Mouse (Mus musculus) lung, postnatal 4 days (tissue): ENCODE results near the gene Gm49373.

Experiments
- DNase-seq, 2 experiments: peaks; one replicate each; pipeline ENCODE4 v3.0.0; 2021

The Gm49373 gene

DNA sequence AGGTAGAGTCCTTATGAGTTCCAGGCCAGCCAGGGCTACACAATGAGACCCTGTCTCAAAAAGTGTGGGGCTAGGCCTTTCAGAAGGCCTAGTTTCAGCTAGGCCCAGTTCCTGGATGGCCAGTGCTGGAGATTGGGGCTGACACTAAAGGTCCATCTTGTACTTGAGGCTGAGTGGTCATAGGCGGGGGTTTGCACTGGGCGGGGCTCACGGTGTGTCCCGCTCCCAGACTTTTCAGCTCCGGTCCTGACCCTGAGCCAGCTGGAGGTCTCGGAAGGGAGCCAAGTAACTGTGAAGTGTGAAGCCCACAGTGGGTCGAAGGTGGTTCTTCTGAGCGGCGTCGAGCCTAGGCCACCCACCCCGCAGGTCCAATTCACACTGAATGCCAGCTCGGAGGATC, 46.0 kb downstream of the Gm49373 start:
- DNase-seq = peak in 1 of 2 experiments; percentile 44

DNA sequence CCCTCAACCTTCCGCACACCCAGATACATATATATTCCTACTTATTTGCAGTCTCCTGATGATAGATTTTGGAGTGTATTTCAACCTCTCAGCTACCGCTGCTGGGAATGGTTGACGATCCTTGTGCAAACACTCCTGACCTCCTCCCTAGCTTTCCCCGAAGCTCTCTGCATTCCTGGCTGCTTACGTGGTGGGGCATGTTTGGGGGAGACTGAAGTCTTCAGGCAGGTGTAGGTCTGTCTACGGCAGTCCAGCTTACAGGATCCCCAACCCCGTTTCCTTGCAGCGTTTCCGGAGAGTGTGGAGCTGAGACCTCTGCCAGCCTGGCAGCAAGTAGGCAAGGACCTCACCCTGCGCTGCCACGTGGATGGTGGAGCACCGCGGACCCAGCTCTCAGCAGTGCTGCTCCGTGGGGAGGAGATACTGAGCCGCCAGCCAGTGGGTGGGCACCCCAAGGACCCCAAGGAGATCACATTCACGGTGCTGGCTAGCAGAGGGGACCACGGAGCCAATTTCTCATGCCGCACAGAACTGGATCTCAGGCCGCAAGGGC, 47.6 kb downstream of the Gm49373 start:
- DNase-seq = peak; percentile 74 to 85

DNA sequence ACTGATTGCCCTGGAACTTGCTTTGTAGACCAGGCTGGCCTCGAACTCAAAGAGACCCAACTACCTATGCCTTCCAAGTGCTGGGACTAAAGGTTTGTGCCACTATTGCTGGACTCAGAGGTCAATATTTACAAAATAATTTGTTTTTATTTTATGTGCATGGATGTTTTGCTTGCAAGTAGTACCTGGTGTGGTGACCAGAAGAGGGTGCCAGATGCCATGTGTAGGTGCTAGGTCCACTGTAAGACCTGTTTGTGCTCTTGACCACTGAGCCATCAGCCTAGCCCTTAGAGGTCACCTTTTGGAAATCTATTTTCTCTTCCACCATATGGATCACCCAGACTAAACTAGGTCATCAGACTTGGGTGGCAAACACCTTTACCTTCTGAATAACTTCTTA, 50.2 kb downstream of the Gm49373 start:
- no peak for DNase-seq

DNA sequence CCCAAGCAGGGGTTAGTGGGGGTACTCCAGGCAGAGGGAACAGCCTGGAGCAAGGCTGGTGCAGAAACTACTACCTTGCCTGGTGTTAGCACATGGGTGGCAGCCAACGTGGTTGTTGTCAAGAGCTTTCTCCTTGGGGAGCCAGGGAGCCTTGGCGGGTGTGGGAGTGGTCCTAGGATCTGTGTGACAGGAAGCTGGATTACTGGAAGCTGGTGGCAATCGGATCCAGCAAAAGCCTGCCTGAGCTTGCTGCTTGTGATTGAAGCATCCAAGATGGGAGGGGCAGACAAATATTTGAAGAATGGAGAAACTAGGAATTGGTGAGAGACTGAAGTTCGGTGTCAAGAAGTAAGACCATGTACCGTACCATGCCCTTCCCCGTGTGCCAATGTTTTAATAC, 50.6 kb downstream of the Gm49373 start:
- DNase-seq = peak in 1 of 2 experiments; percentile 71

DNA sequence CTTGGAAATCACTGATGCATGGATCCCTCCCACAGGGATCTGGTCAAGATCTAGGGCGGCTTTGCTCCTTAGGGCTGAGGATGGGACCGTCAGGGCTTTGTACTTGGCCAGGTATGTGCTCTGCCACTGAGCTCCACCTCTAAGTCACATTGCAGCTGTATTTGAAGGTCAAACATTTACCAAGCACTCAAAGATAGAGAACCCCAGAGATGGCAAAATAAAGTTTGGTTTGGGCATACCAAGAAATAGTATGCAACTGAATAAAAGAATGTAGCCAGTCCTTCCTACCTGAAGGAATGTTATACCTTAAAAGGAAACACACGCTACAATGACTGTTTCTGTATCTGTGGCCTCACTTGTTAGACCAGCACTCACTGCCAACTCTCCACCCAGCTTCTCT, 51.5 kb downstream of the Gm49373 start:
- no peak for DNase-seq

DNA sequence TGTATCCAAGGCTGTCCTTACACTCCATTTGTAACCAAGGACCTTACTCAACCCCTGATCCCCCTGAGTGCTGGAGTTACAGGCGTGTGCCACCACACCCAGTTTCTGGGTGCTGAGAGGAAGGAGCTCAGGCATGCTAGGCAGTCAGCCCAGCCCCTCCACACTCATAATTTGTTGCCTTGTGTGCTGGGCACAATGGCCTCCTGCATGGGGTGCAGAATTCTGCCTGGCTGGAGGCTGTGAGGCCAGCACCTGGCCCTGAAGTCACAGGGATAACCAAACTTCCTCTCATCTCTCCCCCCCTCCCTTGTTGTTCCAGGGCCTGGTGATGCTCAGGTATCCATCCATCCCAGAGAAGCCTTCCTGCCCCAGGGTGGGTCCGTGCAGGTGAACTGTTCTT, 54.3 kb downstream of the Gm49373 start:
- peak in 1 of 2 experiments; percentile 42 for DNase-seq

DNA sequence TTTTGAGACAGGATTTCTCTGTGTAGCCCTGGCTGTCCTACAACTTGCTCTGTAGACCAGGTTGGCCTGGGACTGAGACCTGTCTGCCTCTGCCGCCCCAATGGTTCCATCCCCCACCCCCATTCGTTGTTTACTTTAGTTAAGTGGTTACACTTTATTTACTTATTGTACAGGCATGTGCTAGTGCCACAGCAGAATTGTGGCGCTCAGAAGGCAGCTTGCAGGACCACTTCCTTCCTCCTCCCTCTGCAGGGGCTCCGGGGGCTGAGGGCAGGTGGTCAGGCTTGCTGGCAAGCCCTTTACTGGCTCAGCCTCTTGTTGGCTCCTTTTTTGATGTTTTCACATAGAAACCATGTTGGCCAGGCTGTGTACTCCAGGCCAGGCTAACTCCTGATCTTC, 55.7 kb downstream of the Gm49373 start:
- DNase-seq = peak in 1 of 2 experiments; percentile 38

DNA sequence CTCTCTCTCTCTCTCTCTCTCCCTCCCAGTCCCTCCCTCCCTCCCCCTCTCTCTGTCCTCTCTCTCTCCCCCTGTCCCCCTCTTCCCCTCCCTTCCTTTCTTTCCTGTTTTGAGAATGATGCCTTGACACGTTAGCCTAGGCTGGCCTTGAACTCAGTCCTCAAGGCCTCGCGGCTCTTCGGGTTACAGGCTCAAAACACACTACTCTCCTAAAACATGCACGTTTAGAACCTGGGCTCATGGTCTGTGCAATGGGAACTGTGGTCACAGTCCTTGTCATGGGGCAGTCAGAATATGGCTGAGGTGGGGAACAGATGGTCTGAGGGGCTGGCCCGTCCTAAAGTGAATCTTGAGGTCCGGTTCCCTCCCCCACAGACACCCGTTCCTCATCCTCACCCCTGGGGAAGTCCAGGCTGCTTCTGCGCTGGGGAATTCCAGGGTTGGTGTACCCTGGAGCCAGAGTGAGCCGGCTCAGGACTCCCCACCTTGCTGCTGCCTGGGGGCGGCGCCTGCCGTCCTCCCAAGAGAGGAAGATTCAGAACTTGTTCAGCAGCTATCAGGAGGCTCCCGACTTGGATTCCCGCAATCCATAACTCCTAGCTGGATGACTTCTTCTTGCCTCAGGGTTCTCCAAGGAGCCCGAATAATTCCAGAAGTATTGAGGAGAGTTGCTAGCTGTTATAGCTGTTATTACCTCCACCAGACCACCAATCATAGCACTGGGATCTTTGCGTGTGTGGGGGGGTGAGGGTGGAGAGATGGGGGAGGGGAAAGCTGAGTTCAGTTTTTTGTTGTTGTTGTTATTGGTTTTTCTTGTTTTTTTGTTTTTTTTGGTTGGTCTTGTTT, 56.3 kb downstream of the Gm49373 start:
- DNase-seq = peak in 1 of 2 experiments; percentile 49

DNA sequence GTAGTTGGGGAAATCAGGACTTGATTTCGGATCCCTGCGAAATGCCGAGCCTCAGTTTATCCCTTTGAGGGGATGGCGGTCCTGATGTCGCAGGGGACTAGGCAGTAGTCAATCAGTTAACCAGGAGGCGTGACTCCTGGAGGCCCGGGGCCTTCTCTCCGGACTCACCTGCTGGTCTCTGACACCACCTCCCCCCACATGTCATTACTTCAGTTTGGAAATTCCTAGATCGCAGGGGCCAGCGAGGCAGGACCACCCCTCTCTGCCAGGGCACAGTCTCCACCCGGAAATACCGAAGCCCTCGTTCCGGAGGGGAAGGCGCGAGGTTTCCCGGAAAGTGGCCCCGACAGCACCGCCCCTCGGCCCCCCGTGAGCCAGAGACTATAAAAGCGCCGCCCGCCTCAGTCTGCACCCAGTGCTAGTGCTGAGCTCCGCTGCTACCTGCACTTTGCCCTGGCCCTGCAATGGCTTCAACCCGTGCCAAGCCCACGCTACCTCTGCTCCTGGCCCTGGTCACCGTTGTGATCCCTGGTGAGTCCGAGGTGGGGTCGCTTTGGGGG, 57.2 kb downstream of the Gm49373 start, which contains the start of gene Icam1:
Icam1 (plus strand) TSS at position 415 of the 560 bp plus-strand sequence.
- DNase-seq = peak; percentile 89 to 90

DNA sequence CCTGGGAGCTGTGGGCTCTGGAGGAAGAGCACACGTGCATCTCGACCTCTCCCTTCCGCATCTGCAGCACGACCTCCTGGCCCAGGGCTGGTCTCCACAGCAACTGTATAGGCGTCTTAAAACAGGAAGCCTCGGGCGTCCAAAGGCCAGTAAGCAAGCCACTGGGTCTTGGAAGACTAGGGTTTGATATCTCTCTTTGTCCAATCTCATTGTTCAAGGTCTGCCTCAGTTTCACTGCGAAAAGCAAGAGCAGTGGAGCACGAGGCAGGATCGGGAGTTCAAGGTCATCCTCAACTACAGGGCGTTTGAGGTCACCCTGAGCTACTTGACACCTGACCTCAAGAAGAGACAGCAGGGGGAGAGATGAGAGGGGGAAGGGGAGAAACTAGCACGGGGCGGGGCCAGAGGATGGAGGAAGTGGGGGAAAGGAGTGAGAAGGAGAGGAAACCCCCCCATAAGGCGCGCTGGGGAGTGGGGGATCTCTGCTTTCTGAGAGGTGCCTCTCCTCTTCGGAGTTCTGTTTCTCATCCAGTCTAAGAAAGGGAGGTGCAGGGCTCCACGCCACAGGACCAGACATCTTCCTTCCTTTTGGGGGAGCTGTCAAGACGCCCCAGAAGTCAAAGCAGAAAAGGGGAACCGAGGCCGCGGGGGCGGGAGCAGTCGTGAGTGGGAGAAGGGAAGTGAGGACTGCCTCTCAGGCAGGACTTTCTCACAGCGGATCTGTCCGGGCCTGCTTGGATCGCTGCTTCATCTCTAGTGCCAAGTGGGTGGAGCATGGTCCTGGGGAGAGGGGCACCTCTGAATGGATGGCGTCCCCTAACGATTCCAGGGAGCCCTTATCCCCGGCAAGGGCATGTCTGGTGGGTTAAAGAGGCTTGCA, 58.0 kb downstream of the Gm49373 start:
- DNase-seq = peak; percentile 81 to 83
